Mouse (Mus musculus) hematopoietic stem cell, adult 5-6 weeks (primary cell): ENCODE measurements around the gene Inka1. TPM values are rescaled to one million over a fixed set of nuclear protein-coding genes. Genes with fewer than 3 reads are reported as not detected.

Experiments used
- ATAC-seq, 2 experiments: fragments of 125-278 bp in 1 of 2; replicated peaks in 1 of 2; 2 replicates each; pipeline ENCODE4 v1.8.0; 2016 to 2017; ENCODE audit warnings: inconsistent platforms in 2 of 2, mild to moderate bottlenecking in 2 of 2, moderate number of reproducible peaks in 2 of 2, low read depth in 1 of 2, moderate TSS enrichment in 1 of 2; ENCODE audit not compliant: low FRiP score in 2 of 2, poor library complexity in 2 of 2, severe bottlenecking in 2 of 2, insufficient read depth in 1 of 2, low TSS enrichment in 1 of 2
- total RNA-seq: library from RNA; stranded (forward); fragments of 172-1452, 232-1000 nt; gene quantifications from 2 replicates; pipeline ENCODE4 v1.2.3, GENCODE M21; 2017

Inka1 gene
- total RNA-seq, 1 experiment from 2014 or later: 49.9 TPM

- ATAC-seq: no peak
These were observed 6.5 kb upstream of the Inka1 start, which contains the start of gene Cdhr4 for GRCm38 (mm10) chr9:107992197-107992596. Cdhr4 (plus strand) TSS chr9:107992497.

- no peak for ATAC-seq
These were observed 2.3 kb upstream of the Inka1 start for GRCm38 (mm10) chr9:107987950-107988349.

GRCm38 (mm10) chr9:107986376-107986775 is 697 bp upstream of the Inka1 start:
- ATAC-seq: 0 out of 4 replicates have a peak, but pooled peaks have one; percentile 18 to 33

GRCm38 (mm10) chr9:107984754-107985055 is 974 bp downstream of the Inka1 start:
- ATAC-seq: no peak

GRCm38 (mm10) chr9:107984052-107984753 is 1.5 kb downstream of the Inka1 start:
- ATAC-seq: no peak

GRCm38 (mm10) chr9:107983421-107983890 is 2.2 kb downstream of the Inka1 start:
- peak; percentile 42 to 46 for ATAC-seq

- peak; percentile 50 to 58 for ATAC-seq
These were observed 2.9 kb downstream of the Inka1 start, which contains the start of gene Gm20661 for GRCm38 (mm10) chr9:107982681-107983346. Gm20661 (plus strand) TSS chr9:107983058.

GRCm38 (mm10) chr9:107981684-107982605 is 3.7 kb downstream of the Inka1 start:
- no peak for ATAC-seq

GRCm38 (mm10) chr9:107978815-107979214 is 6.9 kb downstream of the Inka1 start:
- no peak for ATAC-seq

GRCm38 (mm10) chr9:107975399-107976386 is 10.0 kb downstream of the Inka1 start, which contains the start of gene Uba7:
Uba7 (plus strand) TSS chr9:107975505.
- ATAC-seq: peak; percentile 80 to 81

GRCm38 (mm10) chr9:107974491-107975171 is 11.0 kb downstream of the Inka1 start:
- peak in 1 of 2 experiments; percentile 4; a peak in 1 of 4 replicates for ATAC-seq

GRCm38 (mm10) chr9:107971690-107972541 is 13.8 kb downstream of the Inka1 start:
- ATAC-seq: peak; percentile 58 to 61

- no peak for ATAC-seq
These were observed 15.4 kb downstream of the Inka1 start for GRCm38 (mm10) chr9:107970311-107970710.

- ATAC-seq: no peak
These were observed 17.1 kb downstream of the Inka1 start for GRCm38 (mm10) chr9:107968531-107968930.

GRCm38 (mm10) chr9:107967437-107967836 is 18.2 kb downstream of the Inka1 start:
- ATAC-seq: no peak
